Mouse (Mus musculus) neural tube, embryonic 12.5 days (tissue): Measurements from ENCODE around the gene Slco1b2. TPM values are rescaled to one million over a fixed set of nuclear protein-coding genes. Genes with fewer than 3 reads are reported as not detected.

Experiments used
- ATAC-seq: fragments of 200-750 bp; cut with Nextera tagmentation; 2 replicates; pipeline ENCODE4 v1.8.0; 2017; ENCODE audit warnings: low read depth, mild to moderate bottlenecking, moderate TSS enrichment, moderate library complexity; ENCODE audit not compliant: low FRiP score
- H3K27ac ChIP-seq: fragments of 300-500 bp; sonication (generic); 2 replicates; pipeline ENCODE4 v1.5.1; 2016
- H3K27me3 ChIP-seq: fragments of 300-500 bp; sonication (generic); replicated peaks from 2 replicates; pipeline ENCODE4 v1.6.1; 2016; ENCODE audit warnings: mild to moderate bottlenecking
- H3K36me3 ChIP-seq: fragments of 300-500 bp; sonication (generic); 2 replicates; pipeline ENCODE4 v1.6.1; 2016; ENCODE audit warnings: mild to moderate bottlenecking
- H3K4me1 ChIP-seq: fragments of 300-500 bp; sonication (generic); 2 replicates; pipeline ENCODE4 v1.6.1; 2016
- H3K4me2 ChIP-seq: fragments of 300-500 bp; sonication (generic); replicated peaks from 2 replicates; pipeline ENCODE4 v1.6.1; 2016; ENCODE audit warnings: mild to moderate bottlenecking
- H3K4me3 ChIP-seq: fragments of 300-500 bp; sonication (generic); 2 replicates; pipeline ENCODE4 v1.5.1; 2016
- H3K9ac ChIP-seq: fragments of 300-500 bp; sonication (generic); 2 replicates; pipeline ENCODE4 v1.6.1; 2016; ENCODE audit warnings: mild to moderate bottlenecking
- H3K9me3 ChIP-seq: fragments of 300-500 bp; sonication (generic); 2 replicates; pipeline ENCODE4 v1.6.1; 2016; ENCODE audit warnings: mild to moderate bottlenecking
- WGBS: fragments of 180-500 bp; shearing (Covaris S2); methylation state at CpG from one replicate; pipeline ENCODE4 v1.1.7; 2016; 5-methylcytosine and 5-hydroxymethylcytosine counted together
- polyA plus RNA-seq: library from polyadenylated mRNA; unstranded; fragments of >200 nt; fragmentation: Nextera tagmentation; extraction: Ambion mirVana; gene quantifications from 2 replicates; pipeline ENCODE4 v1.2.1, GENCODE M21; 2016

The Slco1b2 gene
- polyA plus RNA-seq, 1 experiment from 2014 or later = not detected

DNA sequence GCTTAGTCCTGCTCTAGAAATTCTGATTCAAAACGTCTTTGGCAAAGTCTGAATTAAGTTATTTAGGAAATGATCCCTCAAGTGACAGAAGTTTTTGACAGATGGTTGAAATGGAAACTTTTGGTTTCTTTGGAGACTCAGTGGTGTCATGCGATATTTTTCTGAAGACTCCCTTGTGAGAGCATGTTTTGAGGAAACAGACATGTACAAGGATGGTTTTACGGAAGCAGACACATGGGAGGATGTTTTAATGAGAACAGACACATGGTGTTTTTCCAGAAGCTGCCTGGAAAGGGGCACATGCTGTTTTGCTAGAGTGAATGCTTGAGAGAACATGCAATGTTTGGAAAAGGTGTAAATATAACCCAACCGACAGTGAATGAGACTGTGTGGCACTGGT, 57.7 kb downstream of the Slco1b2 start:
- H3K27me3 ChIP-seq = no peaks in the 10 kb centered on the region
- WGBS = 78% methylated on average over 4 of the region's 4 CpGs
- H3K27ac ChIP-seq = no peak overlapping the region
- no peak overlapping the region for H3K9ac ChIP-seq
- H3K4me1 ChIP-seq = no peaks in the 10 kb centered on the region
- H3K36me3 ChIP-seq = no peaks in the 10 kb centered on the region
- no peak overlapping the region for H3K4me2 ChIP-seq
- no peaks in the 10 kb centered on the region for H3K9me3 ChIP-seq
- no peak for ATAC-seq
- H3K4me3 ChIP-seq = no peak overlapping the region

DNA sequence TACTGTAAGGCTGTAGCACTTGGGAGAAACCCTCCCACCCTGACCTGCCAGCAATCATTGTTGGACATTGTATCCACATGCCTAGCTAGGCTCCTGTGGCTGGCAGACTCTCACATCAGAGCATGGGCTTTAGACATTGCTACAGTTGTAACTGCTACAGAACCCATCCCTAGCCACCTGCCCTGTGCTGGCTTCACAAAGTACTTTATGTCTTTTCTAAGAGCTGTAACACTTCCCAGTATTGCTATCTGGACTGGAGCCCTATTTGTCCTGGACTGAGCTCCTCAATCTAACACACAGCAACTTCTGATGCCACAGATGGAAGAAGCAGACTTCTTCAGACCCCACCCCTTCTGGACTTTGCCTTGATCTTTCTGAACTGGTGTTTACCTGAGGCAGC, 61.9 kb downstream of the Slco1b2 start:
- Histone ChIP-seq H3K9me3 (no peaks in the 10 kb centered on the region), H3K9ac (no peak overlapping the region), H3K4me1 (no peaks in the 10 kb centered on the region), H3K4me2 (no peak overlapping the region), H3K27ac (no peak overlapping the region), H3K4me3 (no peak overlapping the region), H3K27me3 (no peaks in the 10 kb centered on the region), H3K36me3 (no peaks in the 10 kb centered on the region)
- no peak for ATAC-seq

Other genes starting within 250 kb of the Slco1b2 start
- 2.1 and 2.3 TPM in 2 replicates for gene Slco1c1, start 105.2 kb upstream of the Slco1b2 start, polyA plus RNA-seq
- not detected in 2 replicates for gene Gm5724, start 144.3 kb downstream of the Slco1b2 start, polyA plus RNA-seq
- gene Slco1a4, start 226.7 kb downstream of the Slco1b2 start, polyA plus RNA-seq = 0.06 and 0.22 TPM in 2 replicates